Mouse (Mus musculus): ENCODE data around the gene B3glct. TPM values are rescaled to one million over a fixed set of nuclear protein-coding genes. Genes with fewer than 3 reads are reported as not detected.

Gene B3glct
- polyA plus RNA-seq, 1 experiment, result 4.8 TPM

GRCm38 (mm10) chr5:149745079-149745478 lies 67.0 kb downstream of the B3glct start:
- 94% methylated on average over 9 of the region's 9 CpGs for WGBS
- H3K27me3 ChIP-seq (ENCODE audit: control insufficient read depth, insufficient read depth, low read length), result no peaks in the 10 kb centered on the region

GRCm38 (mm10) chr5:149748640-149749580 lies 70.9 kb downstream of the B3glct start:
- H3K27ac ChIP-seq (ENCODE audit: insufficient read depth, low read depth, low read length), result no peak overlapping the region
- TF ChIP-seq POLR2A (IDR thresholded peaks at IDR 0.05; ENCODE audit: low read depth, low read length), result no peak
- TF ChIP-seq CTCF (IDR thresholded peaks at IDR 0.05; ENCODE audit: extremely low read depth, insufficient read length, insufficient replicate concordance, low read depth, low read length), result peak; percentile 21; the same call in 1 of the 2 replicates
- WGBS, result 87% methylated on average over 27 of the region's 27 CpGs

More at GRCm38 (mm10) chr5:149745079-149745478, 67.0 kb downstream of the B3glct start:
- Histone ChIP-seq H3K36me3 (ENCODE audit: control insufficient read depth, insufficient read depth, low read length) (peaks cover 4% of the 10 kb centered on the region), H3K4me1 (ENCODE audit: control insufficient read depth, insufficient read depth, insufficient read length, low read length) (no peaks in the 10 kb centered on the region), H3K4me3 (ENCODE audit: low read depth, low read length) (no peak overlapping the region), H3K27ac (ENCODE audit: insufficient read depth, low read depth, low read length) (no peak overlapping the region)
- TF ChIP-seq POLR2A (IDR thresholded peaks at IDR 0.05; ENCODE audit: low read depth, low read length) (no peak), CTCF (IDR thresholded peaks at IDR 0.05; ENCODE audit: extremely low read depth, insufficient read length, insufficient replicate concordance, low read depth, low read length) (peak; percentile 30; the same call in 1 of the 2 replicates)

GRCm38 (mm10) chr5:149751861-149752260 lies 73.8 kb downstream of the B3glct start:
- WGBS, result 72% methylated on average over 5 of the region's 5 CpGs

More at GRCm38 (mm10) chr5:149748640-149749580, 70.9 kb downstream of the B3glct start:
- H3K4me1 ChIP-seq (ENCODE audit: control insufficient read depth, insufficient read depth, insufficient read length, low read length), result no peaks in the 10 kb centered on the region
- H3K36me3 ChIP-seq (ENCODE audit: control insufficient read depth, insufficient read depth, low read length), result peaks cover 3% of the 10 kb centered on the region; the same call in 1 of the 2 replicates
- no peak overlapping the region for H3K4me3 ChIP-seq (ENCODE audit: low read depth, low read length)
- no peaks in the 10 kb centered on the region for H3K27me3 ChIP-seq (ENCODE audit: control insufficient read depth, insufficient read depth, low read length)

GRCm38 (mm10) chr5:149753073-149753472 lies 75.0 kb downstream of the B3glct start:
- no peak overlapping the region for H3K4me3 ChIP-seq (ENCODE audit: low read depth, low read length)
- no peaks in the 10 kb centered on the region for H3K27me3 ChIP-seq (ENCODE audit: control insufficient read depth, insufficient read depth, low read length)
- WGBS, result 81% methylated on average over 3 of the region's 3 CpGs
- peaks cover 6% of the 10 kb centered on the region for H3K36me3 ChIP-seq (ENCODE audit: control insufficient read depth, insufficient read depth, low read length)
- H3K27ac ChIP-seq (ENCODE audit: insufficient read depth, low read depth, low read length), result no peak overlapping the region
- TF ChIP-seq POLR2A (IDR thresholded peaks at IDR 0.05; ENCODE audit: low read depth, low read length), result no peak
- no peak for TF ChIP-seq CTCF (IDR thresholded peaks at IDR 0.05; ENCODE audit: extremely low read depth, insufficient read length, insufficient replicate concordance, low read depth, low read length)
- H3K4me1 ChIP-seq (ENCODE audit: control insufficient read depth, insufficient read depth, insufficient read length, low read length), result no peaks in the 10 kb centered on the region

More at GRCm38 (mm10) chr5:149751861-149752260, 73.8 kb downstream of the B3glct start:
- no peaks in the 10 kb centered on the region for H3K27me3 ChIP-seq (ENCODE audit: control insufficient read depth, insufficient read depth, low read length)
- no peak overlapping the region for H3K4me3 ChIP-seq (ENCODE audit: low read depth, low read length)
- H3K27ac ChIP-seq (ENCODE audit: insufficient read depth, low read depth, low read length), result no peak overlapping the region
- TF ChIP-seq CTCF (IDR thresholded peaks at IDR 0.05; ENCODE audit: extremely low read depth, insufficient read length, insufficient replicate concordance, low read depth, low read length), result no peak
- TF ChIP-seq POLR2A (IDR thresholded peaks at IDR 0.05; ENCODE audit: low read depth, low read length), result no peak
- H3K4me1 ChIP-seq (ENCODE audit: control insufficient read depth, insufficient read depth, insufficient read length, low read length), result no peaks in the 10 kb centered on the region
- H3K36me3 ChIP-seq (ENCODE audit: control insufficient read depth, insufficient read depth, low read length), result peaks cover 4% of the 10 kb centered on the region

DNA sequence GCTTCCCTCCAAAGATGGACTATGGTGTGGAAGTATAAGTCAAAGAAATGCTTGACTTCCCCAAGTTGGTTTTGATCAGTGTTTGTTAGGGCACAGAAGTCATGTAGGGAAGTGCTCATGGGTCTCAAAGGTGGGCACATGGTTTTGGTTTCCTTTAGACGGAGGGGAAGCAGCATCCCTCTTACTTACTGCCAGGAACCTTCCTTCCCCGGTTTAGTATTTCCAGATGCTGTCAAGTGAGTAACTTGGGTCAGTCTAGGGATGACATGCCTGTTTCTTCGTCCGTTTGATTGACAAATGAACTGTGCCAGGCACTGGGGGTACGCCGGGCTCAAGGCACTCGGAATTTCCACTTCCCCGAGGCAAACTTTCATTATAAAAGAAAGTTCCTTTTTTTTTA lies 89.1 kb downstream of the B3glct start:
- no peaks in the 10 kb centered on the region for H3K4me1 ChIP-seq (ENCODE audit: control insufficient read depth, insufficient read depth, insufficient read length, low read length)
- no peak for TF ChIP-seq CTCF (IDR thresholded peaks at IDR 0.05; ENCODE audit: extremely low read depth, insufficient read length, insufficient replicate concordance, low read depth, low read length)
- no peak overlapping the region for H3K27ac ChIP-seq (ENCODE audit: insufficient read depth, low read depth, low read length)
- no peaks in the 10 kb centered on the region for H3K36me3 ChIP-seq (ENCODE audit: control insufficient read depth, insufficient read depth, low read length)
- H3K27me3 ChIP-seq (ENCODE audit: control insufficient read depth, insufficient read depth, low read length), result no peaks in the 10 kb centered on the region
- WGBS, result 80% methylated on average over 8 of the region's 8 CpGs
- no peak overlapping the region for H3K4me3 ChIP-seq (ENCODE audit: low read depth, low read length)

GRCm38 (mm10) chr5:149767651-149768301 lies 89.7 kb downstream of the B3glct start:
- no peaks in the 10 kb centered on the region for H3K4me1 ChIP-seq (ENCODE audit: control insufficient read depth, insufficient read depth, insufficient read length, low read length)
- 72% methylated on average over 5 of the region's 5 CpGs for WGBS
- H3K4me3 ChIP-seq (ENCODE audit: low read depth, low read length), result no peak overlapping the region
- TF ChIP-seq POLR2A (IDR thresholded peaks at IDR 0.05; ENCODE audit: low read depth, low read length), result no peak
- no peak for TF ChIP-seq CTCF (IDR thresholded peaks at IDR 0.05; ENCODE audit: extremely low read depth, insufficient read length, insufficient replicate concordance, low read depth, low read length)
- no peak overlapping the region for H3K27ac ChIP-seq (ENCODE audit: insufficient read depth, low read depth, low read length)
- no peaks in the 10 kb centered on the region for H3K36me3 ChIP-seq (ENCODE audit: control insufficient read depth, insufficient read depth, low read length)
- no peaks in the 10 kb centered on the region for H3K27me3 ChIP-seq (ENCODE audit: control insufficient read depth, insufficient read depth, low read length)

- Histone ChIP-seq H3K27ac (ENCODE audit: insufficient read depth, low read depth, low read length) (no peak overlapping the region), H3K4me1 (ENCODE audit: control insufficient read depth, insufficient read depth, insufficient read length, low read length) (no peaks in the 10 kb centered on the region), H3K4me3 (ENCODE audit: low read depth, low read length) (no peak overlapping the region), H3K27me3 (ENCODE audit: control insufficient read depth, insufficient read depth, low read length) (no peaks in the 10 kb centered on the region), H3K36me3 (ENCODE audit: control insufficient read depth, insufficient read depth, low read length) (no peaks in the 10 kb centered on the region)
- TF ChIP-seq CTCF (IDR thresholded peaks at IDR 0.05; ENCODE audit: extremely low read depth, insufficient read length, insufficient replicate concordance, low read depth, low read length) (no peak), POLR2A (IDR thresholded peaks at IDR 0.05; ENCODE audit: low read depth, low read length) (no peak)
- WGBS, result 93% methylated on average over 8 of the region's 8 CpGs
Measured at GRCm38 (mm10) chr5:149769666-149770065, 91.6 kb downstream of the B3glct start.

Data from small intestine, adult 2 months (tissue).